Mouse (Mus musculus) monocyte, adult 59 days (primary cell): ENCODE results near the gene Tmem26. TPM values are rescaled to one million over a fixed set of nuclear protein-coding genes. Genes with fewer than 3 reads are reported as not detected.

ENCODE experiments used
- total RNA-seq, 2 experiments: library from RNA; stranded (reverse); gene quantifications; one replicate each; pipeline ENCODE4 v1.2.4; 2023

Gene Tmem26
- 10 to 100 TPM; 47.9 to 55.0 TPM for total RNA-seq

DNA sequence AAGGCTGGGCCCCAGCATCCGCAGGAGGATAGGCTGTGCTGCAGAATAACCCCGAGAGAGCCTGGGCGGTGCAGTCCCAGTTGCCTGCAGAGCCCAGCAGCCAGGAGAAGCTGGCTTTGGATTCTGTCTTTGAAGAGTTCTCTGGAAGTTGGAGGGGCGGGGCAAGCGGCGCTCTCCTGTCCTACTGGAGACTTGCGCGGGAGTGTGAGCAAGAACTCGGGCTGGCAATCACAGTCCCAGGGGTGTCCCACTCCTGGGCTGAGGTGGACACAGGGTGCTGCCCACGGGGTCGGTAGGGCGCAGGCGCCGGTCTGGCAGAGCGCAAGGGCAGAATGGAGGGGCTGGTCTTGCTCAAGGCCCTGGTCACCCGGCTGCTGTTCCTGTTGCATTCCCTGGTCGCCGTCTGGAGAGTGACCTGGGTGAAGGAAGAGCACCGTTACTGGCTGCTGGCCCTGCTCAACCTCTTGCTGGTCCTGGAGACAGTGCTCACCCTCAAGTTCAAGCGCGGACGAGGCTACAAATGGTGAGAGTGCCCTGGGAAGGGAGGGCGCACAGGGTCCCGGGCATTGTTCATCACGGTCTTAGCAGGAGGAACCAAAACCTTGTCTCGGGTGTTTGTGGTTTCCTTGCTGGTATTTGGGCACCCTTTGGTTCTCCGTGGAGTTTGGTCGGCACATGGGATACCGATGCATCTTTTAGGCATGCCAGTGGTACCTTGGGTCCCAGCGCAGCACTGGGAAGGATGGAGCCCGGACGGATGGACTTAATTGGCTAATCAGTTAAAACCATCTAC lies at the start of gene Tmem26:
Tmem26 (plus strand) TSS at position 79 of the 793 bp plus-strand sequence.

Other genes starting within 250 kb of the Tmem26 start
- gene Cabcoco1, start 181.8 kb upstream of the Tmem26 start, total RNA-seq = not detected